ENCODE assay signal across 10 mouse cellular contexts in genomic region chr10:81463531-81463930, GRCm38 (mm10). TPM values are rescaled to one million over a fixed set of nuclear protein-coding genes. Genes with fewer than 3 reads are reported as not detected.
DNase-seq lines count a peak whose midpoint lies in the region; ATAC-seq and TF ChIP-seq lines count a peak whose summit lies in the region.
"Had no signal": no experiment of that assay in that cellular context is flagged by ENCODE, and none has a peak within 500 bp of the region (broad histone marks: within the 10 kb centered on the region; RNA-seq: fewer than 3 reads in every experiment).

No protein-coding gene starts in this region.

- WGBS in liver, embryonic 11.5 days: 47% methylated on average over 4 of the region's 4 CpGs
- WGBS in embryonic facial prominence, embryonic 13.5 days: 65% methylated on average over 4 of the region's 4 CpGs
- WGBS in lung, postnatal 0 days: 64% methylated on average over 4 of the region's 4 CpGs

- no peak overlapping the region; the same call in 1 of the 2 replicates for H3K4me3 ChIP-seq in liver, embryonic 11.5 days (ENCODE audit: low read depth, low read length)
- 0 out of 2 replicates have a peak overlapping the region, but pooled peaks have one; percentile 40 for H3K4me3 ChIP-seq in embryonic facial prominence, embryonic 13.5 days
- no peak overlapping the region for H3K4me3 ChIP-seq in lung, postnatal 0 days (ENCODE audit: low read depth, low read length)

- no peak for TF ChIP-seq EP300 in lung, postnatal 0 days (IDR thresholded peaks at IDR 0.05)

- no peak for TF ChIP-seq CTCF in lung, postnatal 0 days (IDR thresholded peaks at IDR 0.05)

- H3K27ac ChIP-seq in liver, embryonic 11.5 days (ENCODE audit: low read depth, low read length): no peak overlapping the region
- no peak overlapping the region for H3K27ac ChIP-seq in embryonic facial prominence, embryonic 13.5 days
- H3K27ac ChIP-seq in lung, postnatal 0 days (ENCODE audit: low read length): no peak overlapping the region

- H3K9ac ChIP-seq in liver, embryonic 11.5 days (ENCODE audit: low read depth, low read length): no peak overlapping the region
- H3K9ac ChIP-seq in embryonic facial prominence, embryonic 13.5 days: no peak overlapping the region
- H3K9ac ChIP-seq in lung, postnatal 0 days (replicated peaks; ENCODE audit: low read depth): no peak overlapping the region

- H3K36me3 ChIP-seq in liver, embryonic 11.5 days (ENCODE audit: control insufficient read depth, insufficient read depth, low read length): no peaks in the 10 kb centered on the region
- no peaks in the 10 kb centered on the region for H3K36me3 ChIP-seq in embryonic facial prominence, embryonic 13.5 days
- H3K36me3 ChIP-seq in lung, postnatal 0 days (ENCODE audit: insufficient read depth, low read length): no peaks in the 10 kb centered on the region

- peak overlapping the region; percentile 72 for H3K4me2 ChIP-seq in liver, embryonic 11.5 days
- H3K4me2 ChIP-seq in embryonic facial prominence, embryonic 13.5 days: no peak overlapping the region; the same call in 1 of the 2 replicates
- no peak overlapping the region for H3K4me2 ChIP-seq in lung, postnatal 0 days (replicated peaks; ENCODE audit: low read depth, low read length)

- DNase-seq in gastrocnemius, postnatal 10 days: peak; percentile 2
- DNase-seq in gastrocnemius, adult 8-10 months (ENCODE audit: low spot score in 2 of 2): no peak
- no peak for DNase-seq in liver, embryonic 11.5 days (ENCODE audit: low spot score)
- DNase-seq in liver: no peak
- peak; percentile 21 to 30 for DNase-seq in right cerebral cortex, postnatal 10 days (ENCODE audit: low spot score in 2 of 2)
- no peak for DNase-seq in lung, postnatal 0 days (ENCODE audit: low spot score)
- DNase-seq in kidney, adult 8-10 months: no peak
- DNase-seq: adrenal gland, postnatal 10 days; thymus, adult 2 months had no signal

- peaks cover 96% of the 10 kb centered on the region for H3K27me3 ChIP-seq in liver, embryonic 11.5 days (replicated peaks; ENCODE audit: control insufficient read depth, insufficient read depth, low read length)
- peaks cover 100% of the 10 kb centered on the region for H3K27me3 ChIP-seq in embryonic facial prominence, embryonic 13.5 days
- H3K27me3 ChIP-seq in lung, postnatal 0 days (replicated peaks; ENCODE audit: insufficient read depth, low read length): peaks cover 24% of the 10 kb centered on the region

- no peaks in the 10 kb centered on the region for H3K9me3 ChIP-seq in liver, embryonic 11.5 days (ENCODE audit: control insufficient read depth, low read length)
- no peaks in the 10 kb centered on the region for H3K9me3 ChIP-seq in embryonic facial prominence, embryonic 13.5 days
- no peaks in the 10 kb centered on the region for H3K9me3 ChIP-seq in lung, postnatal 0 days (ENCODE audit: low read length)

- ATAC-seq in liver, embryonic 11.5 days (replicated peaks; ENCODE audit: low FRiP score): no peak
- no peak for ATAC-seq in embryonic facial prominence, embryonic 13.5 days (ENCODE audit: insufficient number of reproducible peaks, insufficient read depth, low FRiP score, low TSS enrichment, low read depth)
- ATAC-seq in lung, postnatal 0 days: no peak

- peaks cover 14% of the 10 kb centered on the region for H3K4me1 ChIP-seq in liver, embryonic 11.5 days (replicated peaks; ENCODE audit: control insufficient read depth, insufficient read depth, low read length)
- H3K4me1 ChIP-seq in embryonic facial prominence, embryonic 13.5 days: peaks cover 16% of the 10 kb centered on the region
- no peaks in the 10 kb centered on the region for H3K4me1 ChIP-seq in lung, postnatal 0 days (ENCODE audit: insufficient read depth, low read depth, low read length)

RNA-seq across cellular contexts. Expression of gene Nfic, which starts 8.1 kb away (rescaled TPM):
- total RNA-seq in gastrocnemius, postnatal 10 days (2021): 100 to 1,000 TPM; 329 to 332 TPM
- 100 to 1,000 TPM; 223 to 267 (median 235) TPM for total RNA-seq in gastrocnemius, adult 8-10 months (2022)
- 15.4 and 21.4 TPM in 2 replicates for polyA plus RNA-seq in liver, embryonic 11.5 days (2014; fragmentation: Nextera tagmentation; extraction: Ambion mirVana)
- 87.0 and 96.1 TPM in 2 replicates for polyA plus RNA-seq in embryonic facial prominence, embryonic 13.5 days (2015; fragmentation: Nextera tagmentation; extraction: Ambion mirVana)
- 73.6 and 83.9 TPM in 2 replicates for polyA plus RNA-seq in lung, postnatal 0 days (2015; fragmentation: Nextera tagmentation; extraction: Ambion mirVana)

RNA-seq across cellular contexts. Expression of gene Celf5, which starts 19.0 kb away (rescaled TPM):
- under 1 TPM; 0.38 to 0.99 TPM for total RNA-seq in gastrocnemius, postnatal 10 days (2021)
- total RNA-seq in gastrocnemius, adult 8-10 months (2022): under 1 TPM in 2 of 4 experiments, not detected in 2; 0.05 to 0.31 TPM
- 0.12 TPM in 1 of 2 replicates, not detected in the other for polyA plus RNA-seq in liver, embryonic 11.5 days (2014; fragmentation: Nextera tagmentation; extraction: Ambion mirVana)
- polyA plus RNA-seq in embryonic facial prominence, embryonic 13.5 days (2015; fragmentation: Nextera tagmentation; extraction: Ambion mirVana): 2.1 and 2.5 TPM in 2 replicates
- 0.08 and 0.11 TPM in 2 replicates for polyA plus RNA-seq in lung, postnatal 0 days (2015; fragmentation: Nextera tagmentation; extraction: Ambion mirVana)

RNA-seq across cellular contexts. Expression of gene Ncln, which starts 32.7 kb away (rescaled TPM):
- total RNA-seq in gastrocnemius, postnatal 10 days (2021): 10 to 100 TPM; 45.9 to 48.2 TPM
- total RNA-seq in gastrocnemius, adult 8-10 months (2022): 10 to 100 TPM; 41.6 to 49.3 (median 43.1) TPM
- 92.2 and 97.9 TPM in 2 replicates for polyA plus RNA-seq in liver, embryonic 11.5 days (2014; fragmentation: Nextera tagmentation; extraction: Ambion mirVana)
- polyA plus RNA-seq in embryonic facial prominence, embryonic 13.5 days (2015; fragmentation: Nextera tagmentation; extraction: Ambion mirVana): 82.3 and 87.9 TPM in 2 replicates
- 40.7 and 46.7 TPM in 2 replicates for polyA plus RNA-seq in lung, postnatal 0 days (2015; fragmentation: Nextera tagmentation; extraction: Ambion mirVana)

RNA-seq across cellular contexts. Expression of gene S1pr4, which starts 36.4 kb away (rescaled TPM):
- total RNA-seq in gastrocnemius, postnatal 10 days (2021): under 1 TPM; 0.56 to 0.61 TPM
- 1 to 10 TPM in 1 of 4 experiments, under 1 TPM in 3; 0.27 to 1.0 (median 0.59) TPM for total RNA-seq in gastrocnemius, adult 8-10 months (2022)
- 4.5 and 4.6 TPM in 2 replicates for polyA plus RNA-seq in liver, embryonic 11.5 days (2014; fragmentation: Nextera tagmentation; extraction: Ambion mirVana)
- 0.25 and 0.31 TPM in 2 replicates for polyA plus RNA-seq in embryonic facial prominence, embryonic 13.5 days (2015; fragmentation: Nextera tagmentation; extraction: Ambion mirVana)
- polyA plus RNA-seq in lung, postnatal 0 days (2015; fragmentation: Nextera tagmentation; extraction: Ambion mirVana): 19.0 and 19.3 TPM in 2 replicates

Comparison
In these comparisons a context has a peak if more than half of its experiments do, and no peak if none do; other contexts are left out.
1. DNase-seq: peak in gastrocnemius, postnatal 10 days (single experiment) and right cerebral cortex, postnatal 10 days (2 of 2); none in gastrocnemius, adult 8-10 months (0 of 2), liver, embryonic 11.5 days (single experiment), liver (single experiment), lung, postnatal 0 days (single experiment) and kidney, adult 8-10 months (0 of 2).